In the genomic region with DNA sequence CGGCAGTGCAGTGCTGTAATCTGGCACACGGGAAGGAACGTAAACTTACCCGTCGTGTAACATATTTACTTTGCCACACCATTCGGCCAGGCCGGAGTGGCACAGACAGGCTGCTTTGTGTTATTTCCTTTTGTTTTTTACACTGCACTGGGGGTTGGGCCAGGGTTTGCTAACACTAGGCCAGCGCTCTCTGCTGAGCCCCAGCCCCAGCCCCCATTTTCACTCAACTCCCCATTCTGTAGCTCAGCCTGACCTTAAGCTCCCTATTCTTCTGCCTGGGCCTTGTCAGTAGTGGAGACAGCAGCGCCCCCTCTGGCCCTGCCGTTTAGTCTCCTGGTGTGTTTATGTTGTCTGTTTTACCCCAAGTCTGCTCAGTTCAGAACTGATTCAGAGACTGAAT, we compare ENCODE assay signal across 8 mouse cellular contexts.
DNase-seq lines count a peak whose midpoint lies in the region; ATAC-seq and TF ChIP-seq lines count a peak whose summit lies in the region.

No protein-coding gene starts in this region.

- H3K4me2 ChIP-seq in heart, embryonic 16.5 days (ENCODE audit: low read depth, low read length), result no peak overlapping the region
- peak overlapping the region; percentile 1; the same call in 1 of the 2 replicates for H3K4me2 ChIP-seq in forebrain, embryonic 12.5 days
- H3K4me2 ChIP-seq in lung, embryonic 14.5 days, result no peak overlapping the region
- no peak overlapping the region for H3K4me2 ChIP-seq in stomach, embryonic 14.5 days (replicated peaks; ENCODE audit: low read depth, low read length)

- no peaks in the 10 kb centered on the region for H3K36me3 ChIP-seq in heart, embryonic 16.5 days (ENCODE audit: control insufficient read depth, insufficient read depth)
- H3K36me3 ChIP-seq in heart, embryonic 10.5 days, result peaks cover 7% of the 10 kb centered on the region; the same call in 1 of the 2 replicates
- peaks cover 12% of the 10 kb centered on the region; the same call in 1 of the 2 replicates for H3K36me3 ChIP-seq in forebrain, embryonic 12.5 days (replicated peaks)
- H3K36me3 ChIP-seq in lung, embryonic 14.5 days (ENCODE audit: insufficient read depth), result no peaks in the 10 kb centered on the region
- H3K36me3 ChIP-seq in stomach, embryonic 14.5 days (ENCODE audit: control insufficient read depth, insufficient read depth, low read length), result no peaks in the 10 kb centered on the region

- no peak for ATAC-seq in heart, embryonic 16.5 days (replicated peaks; ENCODE audit: extremely low read depth, insufficient read depth, low FRiP score)
- ATAC-seq in forebrain, embryonic 12.5 days (ENCODE audit: low FRiP score), result peak; percentile 82
- no peak for ATAC-seq in lung, embryonic 14.5 days (ENCODE audit: insufficient read depth)
- ATAC-seq in stomach, embryonic 14.5 days (ENCODE audit: insufficient number of reproducible peaks, insufficient read depth, low FRiP score, low read depth), result 0 out of 2 replicates have a peak, but pooled peaks have one; percentile 35

- no peaks in the 10 kb centered on the region for H3K9me3 ChIP-seq in heart, embryonic 16.5 days (replicated peaks; ENCODE audit: control insufficient read depth, low read length)
- no peaks in the 10 kb centered on the region for H3K9me3 ChIP-seq in heart, embryonic 10.5 days
- H3K9me3 ChIP-seq in forebrain, embryonic 12.5 days, result no peaks in the 10 kb centered on the region
- no peaks in the 10 kb centered on the region for H3K9me3 ChIP-seq in lung, embryonic 14.5 days (ENCODE audit: low read depth, low read length)
- no peaks in the 10 kb centered on the region for H3K9me3 ChIP-seq in stomach, embryonic 14.5 days (ENCODE audit: control insufficient read depth, low read depth, low read length)

- peak overlapping the region; percentile 42 for H3K27ac ChIP-seq in heart, embryonic 16.5 days (ENCODE audit: low read length)
- no peak overlapping the region for H3K27ac ChIP-seq in heart, embryonic 10.5 days
- H3K27ac ChIP-seq in forebrain, embryonic 12.5 days, result peak overlapping the region; percentile 79
- peak overlapping the region; percentile 10; the same call in 1 of the 2 replicates for H3K27ac ChIP-seq in lung, embryonic 14.5 days (ENCODE audit: low read depth)
- peak overlapping the region; percentile 71; the same call in 1 of the 2 replicates for H3K27ac ChIP-seq in stomach, embryonic 14.5 days (ENCODE audit: low read length)

- H3K27me3 ChIP-seq in heart, embryonic 16.5 days (ENCODE audit: control insufficient read depth, insufficient read depth, low read length), result no peaks in the 10 kb centered on the region
- no peaks in the 10 kb centered on the region for H3K27me3 ChIP-seq in heart, embryonic 10.5 days (ENCODE audit: insufficient read depth, poor library complexity, severe bottlenecking)
- no peaks in the 10 kb centered on the region for H3K27me3 ChIP-seq in forebrain, embryonic 12.5 days
- no peaks in the 10 kb centered on the region for H3K27me3 ChIP-seq in lung, embryonic 14.5 days (ENCODE audit: insufficient read depth, low read length)
- H3K27me3 ChIP-seq in stomach, embryonic 14.5 days (ENCODE audit: control insufficient read depth, insufficient read depth, low read length), result no peaks in the 10 kb centered on the region

- peaks cover 61% of the 10 kb centered on the region for H3K4me1 ChIP-seq in heart, embryonic 16.5 days (ENCODE audit: control insufficient read depth, insufficient read depth, low read length)
- H3K4me1 ChIP-seq in heart, embryonic 10.5 days, result peaks cover 58% of the 10 kb centered on the region
- peaks cover 38% of the 10 kb centered on the region for H3K4me1 ChIP-seq in forebrain, embryonic 12.5 days
- 0 out of 2 replicates have a peak, but pooled peaks cover 2% of the 10 kb centered on the region for H3K4me1 ChIP-seq in lung, embryonic 14.5 days (ENCODE audit: insufficient read depth)
- peaks cover 13% of the 10 kb centered on the region for H3K4me1 ChIP-seq in stomach, embryonic 14.5 days (ENCODE audit: control insufficient read depth, insufficient read depth, low read length)

- peak overlapping the region; percentile 10; the same call in 1 of the 2 replicates for H3K9ac ChIP-seq in heart, embryonic 16.5 days (ENCODE audit: low read length)
- H3K9ac ChIP-seq in forebrain, embryonic 12.5 days, result no peak overlapping the region
- H3K9ac ChIP-seq in lung, embryonic 14.5 days, result no peak overlapping the region
- no peak overlapping the region for H3K9ac ChIP-seq in stomach, embryonic 14.5 days (replicated peaks; ENCODE audit: low read depth, low read length)

- 59% methylated on average over 10 of the region's 10 CpGs for WGBS in heart, embryonic 16.5 days
- WGBS in heart, embryonic 10.5 days, result 61% methylated on average over 10 of the region's 10 CpGs
- 14% methylated on average over 10 of the region's 10 CpGs for WGBS in forebrain, embryonic 12.5 days
- 43% methylated on average over 10 of the region's 10 CpGs for WGBS in lung, embryonic 14.5 days
- 48% methylated on average over 10 of the region's 10 CpGs for WGBS in stomach, embryonic 14.5 days

- no peak overlapping the region for H3K4me3 ChIP-seq in heart, embryonic 16.5 days (ENCODE audit: low read length)
- no peak overlapping the region for H3K4me3 ChIP-seq in heart, embryonic 10.5 days
- no peak overlapping the region for H3K4me3 ChIP-seq in forebrain, embryonic 12.5 days (replicated peaks)
- H3K4me3 ChIP-seq in lung, embryonic 14.5 days (ENCODE audit: low read depth, low read length), result no peak overlapping the region
- H3K4me3 ChIP-seq in stomach, embryonic 14.5 days (ENCODE audit: low read depth, low read length), result no peak overlapping the region

- DNase-seq in heart, embryonic 10.5 days (ENCODE audit: low spot score), result no peak
- peak; percentile 63 for DNase-seq in ES-CJ7 (ENCODE audit: low read depth, low spot score)
- DNase-seq in lung, embryonic 14.5 days, result peak; percentile 49
- no peak for DNase-seq in left cerebral cortex, adult 11 months (ENCODE audit: low spot score)
- no peak for DNase-seq in urinary bladder, postnatal 14 days (ENCODE audit: low spot score)

- peak; percentile 53 for TF ChIP-seq CTCF in lung, embryonic 14.5 days (IDR thresholded peaks at IDR 0.05; ENCODE audit: low read depth)

Comparison
In these comparisons a context has a peak if more than half of its experiments do, and no peak if none do; other contexts are left out.
1. ATAC-seq: peak in forebrain, embryonic 12.5 days (single experiment) and stomach, embryonic 14.5 days (single experiment); none in heart, embryonic 16.5 days (single experiment) and lung, embryonic 14.5 days (single experiment).
2. DNase-seq: peak in ES-CJ7 (single experiment) and lung, embryonic 14.5 days (single experiment); none in heart, embryonic 10.5 days (single experiment), left cerebral cortex, adult 11 months (single experiment) and urinary bladder, postnatal 14 days (single experiment).